Mouse (Mus musculus): ENCODE data around the gene Iqub. TPM values are rescaled to one million over a fixed set of nuclear protein-coding genes. Genes with fewer than 3 reads are reported as not detected.
A peak's percentile ranks its signal among the peaks of the same experiment; 100 is the strongest.

Gene Iqub
- under 1 TPM; 0.08 TPM for total RNA-seq (2021)
- long read RNA-seq, experiment 1 = 0 reads
- long read RNA-seq, experiment 2 = 0 reads

GRCm38 (mm10) chr6:24514552-24515284 lies at the start of gene Iqub:
Gene Iqub, minus strand, starts transcription at chr6:24515067.
- DNase-seq = peak; percentile 41

GRCm38 (mm10) chr6:24564081-24564480 lies 49.2 kb upstream of the Iqub start:
- no peak for DNase-seq

DNA sequence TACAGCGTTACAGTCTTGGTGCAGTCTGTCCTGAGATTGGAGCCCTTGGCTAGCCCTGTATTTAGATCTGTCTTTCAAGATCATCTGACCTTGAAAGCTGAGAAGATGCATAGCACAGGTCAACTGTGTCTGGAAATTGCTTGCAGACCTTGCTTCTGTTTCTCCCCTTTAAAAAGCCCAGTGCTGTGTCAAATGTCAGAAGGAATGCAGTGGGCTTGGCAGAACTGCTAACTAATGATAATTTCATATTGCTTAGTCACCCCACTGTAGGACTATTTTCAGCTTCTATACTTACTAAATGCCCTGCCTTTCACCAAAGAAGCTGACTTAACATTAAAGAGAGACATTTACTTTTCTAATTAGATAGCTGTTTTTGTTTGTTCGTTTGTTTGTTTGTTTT lies 40.6 kb upstream of the Iqub start:
- peak; percentile 46 for DNase-seq

DNA sequence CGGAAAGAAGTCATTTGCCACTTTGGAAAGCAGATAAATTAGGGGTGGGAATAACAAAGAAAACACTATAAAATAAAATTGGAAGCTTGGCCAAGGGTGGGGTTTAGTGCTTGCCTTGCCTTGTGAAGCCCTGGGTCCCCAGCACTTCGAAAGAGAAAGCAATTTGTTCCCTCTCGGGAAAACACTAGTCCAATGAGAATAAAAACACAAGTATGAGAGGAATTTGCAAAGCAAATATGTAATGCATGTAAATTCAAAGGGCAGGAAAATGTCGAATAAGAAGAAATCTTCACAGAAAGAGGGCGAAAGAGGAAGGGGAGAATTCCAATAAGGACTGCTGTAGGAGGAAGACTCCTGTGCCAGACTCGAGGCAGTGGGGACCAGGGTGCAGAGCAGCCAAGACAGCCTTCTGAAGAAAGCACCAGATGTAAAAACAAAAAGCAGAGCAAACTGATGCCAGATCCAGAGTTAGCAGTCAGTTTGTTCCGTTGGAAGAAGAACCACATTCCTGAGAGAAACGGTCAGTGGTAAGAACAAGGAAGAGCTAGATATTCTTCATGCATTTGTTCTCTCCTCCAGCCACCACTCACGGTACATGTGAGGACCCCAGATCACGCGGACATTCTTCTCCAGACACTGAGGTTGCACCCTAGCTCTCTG lies 39.7 kb upstream of the Iqub start:
- DNase-seq = peak; percentile 60

DNA sequence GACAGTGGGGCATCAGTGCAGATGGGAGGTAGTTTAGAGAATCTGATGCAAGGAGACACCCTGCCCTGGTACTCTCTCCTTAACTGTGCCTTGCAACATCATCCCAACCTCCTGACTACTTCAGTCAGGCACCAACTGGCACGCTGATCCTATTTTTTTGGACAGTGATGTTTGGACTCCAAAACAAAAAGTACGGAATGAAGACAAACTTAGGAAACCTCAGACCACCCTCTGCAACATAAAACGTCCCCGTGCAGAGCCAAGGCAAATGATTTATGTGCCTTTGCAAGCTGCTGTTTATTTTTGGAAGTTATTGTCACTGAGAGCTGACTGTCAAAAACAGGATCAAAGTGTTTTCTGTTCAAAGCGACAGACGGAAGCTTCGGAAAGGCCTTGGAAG lies 37.2 kb upstream of the Iqub start:
- DNase-seq = peak; percentile 55

DNA sequence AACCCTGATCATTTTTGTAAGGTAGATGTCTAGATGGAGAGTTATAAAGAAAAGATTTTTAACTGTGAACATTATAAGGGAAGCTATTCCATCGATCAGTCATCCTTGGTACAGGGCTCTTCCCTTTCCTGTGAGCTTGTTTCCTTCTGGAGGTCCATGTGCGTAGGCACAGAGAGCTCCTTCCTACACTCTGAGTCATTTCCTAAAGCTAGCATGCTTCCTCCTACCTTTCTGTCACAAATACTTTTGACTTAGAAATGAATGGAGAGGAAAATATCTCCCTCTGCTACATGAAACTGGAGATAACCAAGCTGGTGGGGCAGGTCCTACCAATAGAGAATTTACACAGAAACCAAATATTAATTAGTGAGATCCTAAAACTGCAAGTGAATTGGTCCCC lies 34.9 kb upstream of the Iqub start:
- no peak for DNase-seq

GRCm38 (mm10) chr6:24546716-24547420 lies 32.0 kb upstream of the Iqub start:
- DNase-seq = no peak

GRCm38 (mm10) chr6:24543119-24543591 lies 28.3 kb upstream of the Iqub start:
- peak; percentile 21 for DNase-seq

GRCm38 (mm10) chr6:24542393-24542792 lies 27.5 kb upstream of the Iqub start:
- DNase-seq = peak; percentile 28

GRCm38 (mm10) chr6:24540106-24540505 lies 25.2 kb upstream of the Iqub start:
- DNase-seq = no peak

- no peak for DNase-seq
Observed at GRCm38 (mm10) chr6:24538435-24538834, 23.6 kb upstream of the Iqub start.

GRCm38 (mm10) chr6:24532804-24533203 lies 17.9 kb upstream of the Iqub start:
- no peak for DNase-seq

DNA sequence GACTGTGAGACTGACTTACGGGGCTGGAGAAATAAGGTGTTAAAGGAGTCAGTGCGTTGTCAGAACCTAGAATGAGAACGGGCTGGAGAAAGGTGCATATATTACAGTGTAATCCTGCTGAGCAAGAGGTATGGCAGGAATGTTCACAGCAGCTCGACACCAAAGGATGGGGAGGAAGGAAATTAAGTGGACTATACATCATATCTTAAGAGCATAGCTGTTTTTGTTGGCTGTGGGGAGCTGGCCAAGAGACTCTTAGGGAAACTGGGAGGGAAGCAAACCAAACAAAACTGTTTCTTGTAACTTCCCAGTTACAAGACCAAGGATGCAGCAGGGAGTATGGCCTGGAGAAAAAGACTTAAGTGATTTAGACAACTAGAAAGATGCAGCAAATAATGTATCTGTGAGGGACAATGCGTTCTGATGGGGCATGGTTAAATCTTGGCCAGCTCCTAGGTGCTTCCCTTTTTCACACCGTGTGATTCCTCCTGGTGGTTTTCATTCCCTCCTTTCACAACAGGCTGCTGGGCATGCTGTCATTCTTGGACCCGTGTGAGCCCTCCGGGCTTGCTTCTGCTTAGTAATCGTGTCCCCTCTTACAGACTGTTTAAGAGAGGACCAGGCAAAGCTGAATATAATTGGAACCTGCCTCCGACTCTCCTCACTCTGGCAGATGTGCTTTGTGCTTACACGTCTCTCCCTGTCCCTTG lies 16.0 kb upstream of the Iqub start:
- DNase-seq = peak; percentile 24

DNA sequence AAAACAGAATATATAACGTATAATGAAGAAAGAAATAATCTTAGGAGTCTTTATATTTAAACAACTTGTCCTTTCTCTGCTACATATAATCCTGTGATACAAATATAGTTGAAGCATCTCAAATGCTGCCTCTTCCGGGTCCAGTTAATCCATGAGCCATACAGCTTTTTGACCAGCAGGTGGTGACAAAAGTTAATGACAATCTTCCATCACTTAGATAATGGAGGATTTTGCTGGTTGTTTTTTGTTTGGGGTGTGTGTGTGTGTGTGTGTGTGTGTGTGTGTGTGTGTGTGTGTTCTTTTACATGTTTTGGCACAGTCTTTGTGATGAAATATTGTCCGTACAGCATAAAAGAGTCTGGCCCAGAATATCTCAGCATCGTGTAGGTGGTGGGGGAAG lies 15.3 kb upstream of the Iqub start:
- DNase-seq = no peak

DNA sequence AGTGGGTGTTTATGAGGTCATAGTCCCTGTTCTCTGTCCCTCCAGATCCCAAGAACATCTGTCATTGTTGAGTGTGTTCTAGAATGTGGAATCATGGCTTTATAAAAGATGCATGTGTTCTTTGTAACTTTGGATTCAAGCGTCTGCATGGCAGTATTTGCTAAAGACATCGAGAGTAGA lies 13.1 kb upstream of the Iqub start, which contains the start of gene Asb15:
Gene Asb15 (plus strand): TSS at position 81 of the 180 bp plus-strand sequence.
- no peak for DNase-seq

DNA sequence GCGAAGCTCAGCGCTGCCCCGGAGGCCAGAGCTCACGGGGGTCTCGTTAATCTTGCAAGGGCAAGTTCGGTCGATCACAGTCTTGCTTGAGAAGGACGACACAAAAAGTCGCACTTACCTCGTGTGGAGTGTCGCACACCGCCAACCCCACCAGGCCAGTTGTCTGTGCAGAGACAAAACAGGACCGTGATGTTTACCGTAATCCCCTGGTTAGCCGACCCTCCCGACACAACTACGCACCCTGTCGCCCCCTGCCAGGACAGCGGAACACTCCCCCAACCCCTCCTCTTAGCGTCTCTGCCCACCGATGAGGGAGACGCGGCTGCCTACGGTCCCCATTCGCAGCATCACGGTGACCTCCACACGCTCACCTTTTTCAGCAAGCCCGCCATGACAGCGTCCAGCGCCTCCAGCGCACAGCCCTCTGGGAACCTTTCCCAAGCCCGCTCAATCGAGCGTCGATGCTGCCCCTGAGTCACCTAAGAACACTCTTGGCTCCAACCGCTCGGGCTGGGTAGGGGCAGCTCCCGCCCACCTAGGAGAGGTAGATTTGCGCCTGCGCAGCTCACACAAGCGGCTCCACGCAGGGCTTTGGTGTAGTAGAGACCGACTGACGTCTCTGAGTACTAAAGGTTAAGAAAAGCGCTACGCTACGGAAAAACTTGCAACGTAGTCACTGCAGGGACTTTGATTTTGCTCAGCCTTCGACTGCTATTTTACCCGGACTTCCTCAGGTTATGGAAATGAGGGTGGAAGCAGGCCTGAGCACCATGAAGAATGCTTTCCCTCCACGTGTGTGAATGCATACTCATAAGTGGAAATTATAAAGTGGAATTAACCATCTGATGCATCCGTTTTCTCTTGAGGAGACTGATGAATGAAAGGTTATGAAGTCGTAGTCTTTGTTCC lies 12.5 kb upstream of the Iqub start, which contains the start of gene Ndufa5:
Gene Ndufa5 (minus strand): TSS at position 859 of the 909 bp plus-strand sequence.
- DNase-seq = peak; percentile 92

DNA sequence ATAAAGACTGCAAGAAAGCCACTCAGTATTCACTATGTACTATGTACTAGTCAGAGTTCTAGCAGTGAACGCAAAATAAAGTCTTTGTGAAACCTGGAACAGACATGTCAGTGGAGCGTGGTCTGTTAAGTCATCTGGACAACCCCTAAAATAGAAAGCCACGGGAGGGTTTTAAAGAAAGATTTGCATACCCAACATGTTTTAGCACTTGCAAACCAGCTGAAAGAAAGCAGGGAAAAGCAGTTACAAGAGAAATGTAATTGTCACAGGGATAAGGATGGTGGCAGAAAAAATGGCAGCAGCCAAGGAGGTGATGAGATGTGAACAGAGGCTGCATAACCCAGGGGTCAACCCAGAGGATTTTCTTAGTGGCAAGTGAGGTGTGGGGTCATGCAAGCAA lies 10.8 kb upstream of the Iqub start:
- DNase-seq = no peak

- no peak for DNase-seq
Observed at GRCm38 (mm10) chr6:24516197-24516596, 1.3 kb upstream of the Iqub start.

GRCm38 (mm10) chr6:24504141-24504540 lies 10.7 kb downstream of the Iqub start:
- DNase-seq = no peak

DNA sequence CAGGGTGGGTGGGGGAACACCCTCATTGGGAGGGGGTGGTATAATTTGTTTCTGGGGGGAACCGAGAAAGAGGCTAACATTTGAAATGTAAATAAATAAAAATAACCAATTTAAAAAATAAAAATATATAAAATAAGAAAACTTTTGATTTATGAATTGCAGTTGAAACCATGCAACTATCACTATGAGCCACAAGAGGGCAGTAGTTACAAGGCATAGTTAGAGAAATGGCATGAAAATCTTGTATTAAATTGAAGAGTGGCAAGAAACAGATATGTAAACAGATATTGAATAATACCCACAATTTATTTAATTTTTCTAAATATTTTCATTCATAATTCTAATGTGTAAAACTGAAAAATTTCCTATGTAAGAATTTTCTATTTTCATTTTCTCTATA lies 24.5 kb downstream of the Iqub start:
- DNase-seq = no peak

GRCm38 (mm10) chr6:24486530-24486929 lies 28.3 kb downstream of the Iqub start:
- no peak for DNase-seq

Measured in gastrocnemius, postnatal 25 days (tissue).